Mouse (Mus musculus): ENCODE measurements around the gene Iqsec1. TPM values are rescaled to one million over a fixed set of nuclear protein-coding genes. Genes with fewer than 3 reads are reported as not detected.
A peak's percentile ranks its signal among the peaks of the same experiment; 100 is the strongest.

Iqsec1 gene
- polyA plus RNA-seq, 1 experiment = 230 TPM

DNA sequence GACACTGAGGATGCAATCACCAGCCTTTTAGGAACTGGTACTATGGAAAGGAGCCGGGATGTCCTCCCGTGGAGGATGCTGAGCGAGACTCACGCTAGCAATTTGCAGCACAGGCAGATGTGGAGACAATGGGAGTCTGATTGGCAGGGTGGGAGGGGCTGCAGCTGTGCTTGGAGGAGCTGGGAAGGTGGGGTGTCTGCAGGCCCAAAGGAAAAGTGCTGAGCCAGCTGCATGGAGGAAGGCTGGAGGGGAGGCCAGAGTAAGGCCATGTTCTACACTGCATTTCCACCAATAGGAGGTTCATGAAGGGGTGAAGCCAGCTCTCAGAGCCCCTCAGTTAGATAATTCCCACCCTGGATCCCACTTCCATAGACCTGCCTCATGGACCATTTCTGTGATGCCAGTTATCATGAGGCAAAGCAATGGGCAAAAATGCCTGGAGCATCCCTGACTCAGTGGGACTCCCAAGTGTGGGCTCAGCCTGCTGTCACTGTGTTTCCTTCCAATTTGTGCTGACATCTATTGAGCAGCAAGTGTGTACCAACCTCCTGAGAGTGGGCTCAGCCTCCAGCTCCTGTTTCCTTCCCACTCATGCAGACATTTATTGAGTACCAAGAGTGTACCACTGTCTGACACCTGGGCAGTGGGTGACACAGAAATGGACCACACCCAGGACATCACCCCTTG, 166.4 kb downstream of the Iqsec1 start:
- whole genome bisulfite sequencing = 84% methylated on average over 4 of the region's 4 CpGs
- DNase-seq (ENCODE audit: low read depth in 1 of 2, low spot score in 2 of 2) = no peak
- Histone ChIP-seq H3K4me1 (ENCODE audit: control insufficient read depth, insufficient read depth, insufficient read length) (peaks cover 2% of the 10 kb centered on the region; the same call in 1 of the 2 replicates), H3K36me3 (ENCODE audit: control insufficient read depth, insufficient read depth, low read length) (no peaks in the 10 kb centered on the region), H3K4me3 (ENCODE audit: extremely low read depth, insufficient read depth, insufficient read length) (no peak overlapping the region), H3K27ac (ENCODE audit: insufficient read depth, low read length) (no peak overlapping the region), H3K27me3 (ENCODE audit: control insufficient read depth, insufficient read depth, low read length) (no peaks in the 10 kb centered on the region)
- no peak for TF ChIP-seq CTCF (IDR thresholded peaks at IDR 0.05; ENCODE audit: extremely low read depth, insufficient read depth, insufficient read length, insufficient replicate concordance)

DNA sequence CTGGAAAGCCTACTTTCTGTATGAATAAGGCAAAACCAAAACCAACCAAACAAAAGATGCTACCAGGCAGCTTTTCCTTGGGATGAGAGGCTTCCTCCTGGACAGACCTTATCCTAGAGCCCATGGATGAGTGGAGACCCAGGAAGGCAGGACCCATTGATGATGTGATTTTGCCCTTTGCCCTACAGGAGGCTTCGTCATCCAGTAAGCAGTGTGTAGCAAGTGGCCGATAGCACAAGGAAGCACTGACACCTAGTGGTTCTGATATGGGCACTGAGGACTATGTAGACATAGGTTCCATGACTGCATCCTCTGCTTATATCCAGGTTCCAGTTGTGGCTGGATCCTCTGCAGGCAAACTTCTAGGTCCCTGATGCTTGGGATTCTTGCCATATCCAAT, 168.6 kb downstream of the Iqsec1 start:
- H3K27me3 ChIP-seq (ENCODE audit: control insufficient read depth, insufficient read depth, low read length) = no peaks in the 10 kb centered on the region
- DNase-seq (ENCODE audit: low read depth in 1 of 2, low spot score in 2 of 2) = peak; percentile 13 to 26

DNA sequence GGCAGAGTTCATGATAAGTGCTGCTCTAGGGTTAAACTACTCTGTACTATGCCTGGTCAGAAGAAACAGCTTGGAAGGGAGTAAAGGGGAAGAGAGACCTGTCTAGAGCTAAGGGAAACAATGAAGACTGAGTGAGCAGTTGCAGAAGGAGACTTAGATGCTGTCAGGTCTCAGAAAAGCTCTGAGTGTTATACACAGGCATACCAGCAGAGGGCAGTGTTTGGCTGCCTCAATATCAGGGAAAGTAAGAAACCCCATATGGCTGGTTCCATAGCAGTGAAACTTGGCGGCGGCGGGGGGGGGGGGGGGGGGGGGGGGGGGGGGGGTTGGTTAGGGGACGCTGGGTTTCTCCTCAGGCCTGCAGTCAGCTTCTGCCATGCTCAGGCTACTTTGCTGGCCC, 169.5 kb downstream of the Iqsec1 start:
- Histone ChIP-seq H3K4me3 (ENCODE audit: extremely low read depth, insufficient read depth, insufficient read length) (no peak overlapping the region), H3K36me3 (ENCODE audit: control insufficient read depth, insufficient read depth, low read length) (no peaks in the 10 kb centered on the region), H3K27me3 (ENCODE audit: control insufficient read depth, insufficient read depth, low read length) (no peaks in the 10 kb centered on the region), H3K4me1 (ENCODE audit: control insufficient read depth, insufficient read depth, insufficient read length) (no peaks in the 10 kb centered on the region), H3K27ac (ENCODE audit: insufficient read depth, low read length) (no peak overlapping the region)
- DNase-seq (ENCODE audit: low read depth in 1 of 2, low spot score in 2 of 2) = peak; percentile 42 to 66
- TF ChIP-seq POLR2A (IDR thresholded peaks at IDR 0.05; ENCODE audit: low read depth, low read length) (no peak), CTCF (IDR thresholded peaks at IDR 0.05; ENCODE audit: extremely low read depth, insufficient read depth, insufficient read length, insufficient replicate concordance) (peak; percentile 62; the same call in 1 of the 2 replicates)
- 0% methylated on average over 1 of the region's 4 CpGs for WGBS

More for the DNA sequence above, 168.6 kb downstream of the Iqsec1 start:
- WGBS = 45% methylated on average over 2 of the region's 2 CpGs
- Histone ChIP-seq H3K36me3 (ENCODE audit: control insufficient read depth, insufficient read depth, low read length) (no peaks in the 10 kb centered on the region), H3K4me1 (ENCODE audit: control insufficient read depth, insufficient read depth, insufficient read length) (peaks cover 2% of the 10 kb centered on the region; the same call in 1 of the 2 replicates), H3K27ac (ENCODE audit: insufficient read depth, low read length) (no peak overlapping the region), H3K4me3 (ENCODE audit: extremely low read depth, insufficient read depth, insufficient read length) (no peak overlapping the region)
- TF ChIP-seq POLR2A (IDR thresholded peaks at IDR 0.05; ENCODE audit: low read depth, low read length) = no peak
- peak; percentile 59; the same call in 1 of the 2 replicates for TF ChIP-seq CTCF (IDR thresholded peaks at IDR 0.05; ENCODE audit: extremely low read depth, insufficient read depth, insufficient read length, insufficient replicate concordance)

DNA sequence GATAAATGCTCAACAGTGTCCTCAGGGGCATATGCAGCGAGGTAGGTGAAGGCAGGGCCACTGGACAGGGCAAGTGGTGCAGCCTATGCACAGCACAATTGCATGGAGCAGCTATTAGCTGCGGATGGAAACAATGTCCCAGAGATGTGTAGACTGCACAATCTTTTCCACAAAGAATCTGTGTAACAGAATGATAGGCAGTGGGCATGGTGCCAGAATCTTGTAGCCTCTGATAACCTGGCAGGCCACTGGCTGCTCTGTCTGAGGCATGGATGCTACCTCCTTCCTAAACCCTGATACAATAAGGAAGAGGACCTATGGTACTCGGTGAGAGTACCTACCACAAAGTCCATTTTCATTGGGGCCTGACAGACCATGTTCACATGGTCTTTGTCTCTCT, 171.9 kb downstream of the Iqsec1 start:
- no peaks in the 10 kb centered on the region for H3K36me3 ChIP-seq (ENCODE audit: control insufficient read depth, insufficient read depth, low read length)
- no peak overlapping the region for H3K27ac ChIP-seq (ENCODE audit: insufficient read depth, low read length)
- H3K27me3 ChIP-seq (ENCODE audit: control insufficient read depth, insufficient read depth, low read length) = no peaks in the 10 kb centered on the region
- TF ChIP-seq POLR2A (IDR thresholded peaks at IDR 0.05; ENCODE audit: low read depth, low read length) = no peak
- no peak for TF ChIP-seq CTCF (IDR thresholded peaks at IDR 0.05; ENCODE audit: extremely low read depth, insufficient read depth, insufficient read length, insufficient replicate concordance)
- 74% methylated on average over 3 of the region's 3 CpGs for WGBS
- H3K4me1 ChIP-seq (ENCODE audit: control insufficient read depth, insufficient read depth, insufficient read length) = no peaks in the 10 kb centered on the region
- H3K4me3 ChIP-seq (ENCODE audit: extremely low read depth, insufficient read depth, insufficient read length) = no peak overlapping the region
- no peak for DNase-seq (ENCODE audit: low read depth in 1 of 2, low spot score in 2 of 2)

DNA sequence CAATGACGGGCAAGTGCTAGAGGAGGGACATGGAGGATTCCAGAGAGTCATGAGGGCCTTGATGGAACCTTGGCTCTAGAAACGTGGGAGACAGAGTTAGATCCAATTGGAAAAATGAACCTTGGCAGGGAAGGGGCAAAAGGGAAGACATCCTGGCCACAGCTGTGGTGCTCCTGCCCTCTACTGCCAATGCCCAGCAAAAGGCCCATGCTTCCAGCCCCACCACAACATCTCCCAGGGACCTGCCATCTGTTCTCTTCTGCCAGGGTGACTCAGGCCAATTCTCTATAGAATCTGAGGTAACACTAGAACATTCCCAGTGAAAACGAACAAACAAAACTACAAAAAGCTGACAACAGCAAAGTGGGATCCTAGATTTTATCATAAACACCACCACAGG, 173.1 kb downstream of the Iqsec1 start:
- TF ChIP-seq CTCF (IDR thresholded peaks at IDR 0.05; ENCODE audit: extremely low read depth, insufficient read depth, insufficient read length, insufficient replicate concordance) (no peak), POLR2A (IDR thresholded peaks at IDR 0.05; ENCODE audit: low read depth, low read length) (no peak)
- WGBS = 58% methylated on average over 3 of the region's 3 CpGs
- H3K27me3 ChIP-seq (ENCODE audit: control insufficient read depth, insufficient read depth, low read length) = no peaks in the 10 kb centered on the region

DNA sequence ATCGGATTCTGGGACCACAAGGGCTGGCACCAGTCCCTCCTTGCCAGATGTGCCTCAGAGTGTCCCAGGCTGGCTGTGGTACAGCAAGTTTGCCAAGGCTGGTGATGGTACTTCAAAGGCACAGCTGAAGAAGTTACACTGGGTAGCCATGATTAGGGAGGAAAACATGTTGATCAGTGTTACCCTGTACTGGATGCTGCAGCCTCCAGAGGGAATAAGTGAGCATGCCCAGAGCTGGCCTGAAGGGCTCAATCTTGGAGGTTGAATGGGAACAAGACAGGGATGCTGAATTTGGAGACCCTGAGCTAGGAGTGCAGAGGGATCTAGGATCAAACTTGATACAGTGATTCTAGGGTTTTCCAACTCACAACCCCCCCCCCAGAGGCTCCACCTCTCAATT, 175.0 kb downstream of the Iqsec1 start:
- Histone ChIP-seq H3K4me1 (ENCODE audit: control insufficient read depth, insufficient read depth, insufficient read length) (no peaks in the 10 kb centered on the region; the same call in 1 of the 2 replicates), H3K4me3 (ENCODE audit: extremely low read depth, insufficient read depth, insufficient read length) (no peak overlapping the region), H3K27me3 (ENCODE audit: control insufficient read depth, insufficient read depth, low read length) (no peaks in the 10 kb centered on the region), H3K36me3 (ENCODE audit: control insufficient read depth, insufficient read depth, low read length) (no peaks in the 10 kb centered on the region), H3K27ac (ENCODE audit: insufficient read depth, low read length) (no peak overlapping the region)
- TF ChIP-seq POLR2A (IDR thresholded peaks at IDR 0.05; ENCODE audit: low read depth, low read length) (no peak), CTCF (IDR thresholded peaks at IDR 0.05; ENCODE audit: extremely low read depth, insufficient read depth, insufficient read length, insufficient replicate concordance) (no peak)
- 68% methylated on average over 1 of the region's 1 CpGs for whole genome bisulfite sequencing
- no peak for DNase-seq (ENCODE audit: low read depth in 1 of 2, low spot score in 2 of 2)

More for the DNA sequence above, 173.1 kb downstream of the Iqsec1 start:
- H3K27ac ChIP-seq (ENCODE audit: insufficient read depth, low read length) = no peak overlapping the region
- no peaks in the 10 kb centered on the region for H3K4me1 ChIP-seq (ENCODE audit: control insufficient read depth, insufficient read depth, insufficient read length)
- H3K4me3 ChIP-seq (ENCODE audit: extremely low read depth, insufficient read depth, insufficient read length) = no peak overlapping the region
- no peak for DNase-seq (ENCODE audit: low read depth in 1 of 2, low spot score in 2 of 2)
- no peaks in the 10 kb centered on the region for H3K36me3 ChIP-seq (ENCODE audit: control insufficient read depth, insufficient read depth, low read length)

DNA sequence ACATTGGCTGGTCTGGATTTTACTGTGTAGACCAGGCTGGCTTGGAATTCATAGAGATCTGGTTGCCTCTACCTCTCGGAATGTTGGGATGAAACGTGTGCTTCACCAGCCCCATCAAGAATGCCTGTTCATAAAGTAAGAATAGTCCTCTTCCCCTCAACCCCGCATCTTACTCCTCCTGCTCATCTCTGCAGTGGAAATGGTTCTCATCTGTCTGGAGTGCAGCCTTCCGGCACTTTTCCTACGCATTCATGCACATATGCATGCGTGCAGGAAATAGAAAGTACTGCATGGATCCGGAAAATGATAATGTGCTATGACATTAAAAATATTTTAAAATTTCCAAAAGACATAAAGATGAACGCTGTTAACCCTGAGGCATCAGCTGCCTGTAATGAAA, 175.9 kb downstream of the Iqsec1 start:
- Histone ChIP-seq H3K36me3 (ENCODE audit: control insufficient read depth, insufficient read depth, low read length) (no peaks in the 10 kb centered on the region), H3K4me1 (ENCODE audit: control insufficient read depth, insufficient read depth, insufficient read length) (peaks cover 1% of the 10 kb centered on the region; the same call in 1 of the 2 replicates), H3K27me3 (ENCODE audit: control insufficient read depth, insufficient read depth, low read length) (no peaks in the 10 kb centered on the region), H3K27ac (ENCODE audit: insufficient read depth, low read length) (no peak overlapping the region), H3K4me3 (ENCODE audit: extremely low read depth, insufficient read depth, insufficient read length) (no peak overlapping the region)
- no peak for DNase-seq (ENCODE audit: low read depth in 1 of 2, low spot score in 2 of 2)
- no peak for TF ChIP-seq POLR2A (IDR thresholded peaks at IDR 0.05; ENCODE audit: low read depth, low read length)
- TF ChIP-seq CTCF (IDR thresholded peaks at IDR 0.05; ENCODE audit: extremely low read depth, insufficient read depth, insufficient read length, insufficient replicate concordance) = no peak
- WGBS = 85% methylated on average over 8 of the region's 8 CpGs

All from spleen, adult 2 months (tissue).